Mouse (Mus musculus): Measurements from ENCODE around the gene Hacd2. TPM values are rescaled to one million over a fixed set of nuclear protein-coding genes. Genes with fewer than 3 reads are reported as not detected.

Hacd2 gene
- polyA plus RNA-seq, 1 experiment, result 190 TPM

- DNase-seq (ENCODE audit: low spot score), result no peak
These were observed 32.4 kb downstream of the Hacd2 start for GRCm38 (mm10) chr16:35054432-35055193.

- DNase-seq (ENCODE audit: low spot score), result no peak
These were observed 32.9 kb downstream of the Hacd2 start for GRCm38 (mm10) chr16:35055194-35055506.

- no peak for DNase-seq (ENCODE audit: low spot score)
These were observed 33.6 kb downstream of the Hacd2 start for GRCm38 (mm10) chr16:35055861-35056260.

GRCm38 (mm10) chr16:35056306-35056705 is 34.1 kb downstream of the Hacd2 start:
- DNase-seq (ENCODE audit: low spot score), result no peak

- DNase-seq (ENCODE audit: low spot score), result no peak
These were observed 34.6 kb downstream of the Hacd2 start for GRCm38 (mm10) chr16:35056786-35057185.

DNA sequence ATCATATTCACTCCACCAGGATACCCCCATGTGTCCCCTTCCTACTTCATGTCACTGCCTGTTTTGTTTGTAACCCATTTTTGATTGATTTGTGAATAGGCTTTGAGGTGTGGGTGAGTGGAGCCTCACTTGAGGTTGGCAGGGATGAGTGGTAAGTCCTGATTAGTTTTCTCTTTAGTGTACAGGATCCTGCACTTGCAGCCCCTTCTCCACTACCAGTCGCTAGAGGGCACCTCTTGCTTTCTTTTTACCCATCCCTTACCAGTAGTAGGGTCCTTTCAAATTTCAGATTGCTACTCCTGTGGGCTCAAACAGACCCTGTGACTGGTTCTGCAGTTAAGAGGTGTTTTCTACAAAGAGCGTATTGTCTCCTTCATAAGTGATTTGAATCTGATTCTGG is 38.8 kb downstream of the Hacd2 start:
- no peak for DNase-seq (ENCODE audit: low spot score)

GRCm38 (mm10) chr16:35065724-35066123 is 43.5 kb downstream of the Hacd2 start:
- DNase-seq (ENCODE audit: low spot score), result no peak

- no peak for DNase-seq (ENCODE audit: low spot score)
These were observed 44.9 kb downstream of the Hacd2 start for GRCm38 (mm10) chr16:35067095-35067494.

GRCm38 (mm10) chr16:35067631-35068030 is 45.4 kb downstream of the Hacd2 start:
- no peak for DNase-seq (ENCODE audit: low spot score)

DNA sequence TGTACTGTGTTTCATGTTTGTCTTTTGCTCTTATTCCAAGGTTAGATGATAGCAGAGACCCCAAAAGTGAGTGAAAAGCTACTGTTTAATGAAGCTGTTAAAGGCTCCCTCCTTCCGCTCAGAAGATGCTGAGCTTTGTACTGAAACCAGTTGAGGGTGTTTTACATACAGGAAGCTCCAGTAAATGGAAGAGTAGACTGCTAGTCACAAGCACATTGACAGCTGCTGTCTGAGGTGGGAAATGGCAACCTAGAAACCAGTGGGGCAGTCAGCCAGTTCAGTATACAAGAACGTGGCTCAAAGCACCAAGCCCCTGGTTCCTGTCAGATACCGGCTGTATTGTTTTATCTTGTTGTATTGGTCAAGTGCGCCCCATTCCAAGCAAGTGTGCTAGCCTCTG is 46.7 kb downstream of the Hacd2 start:
- no peak for DNase-seq (ENCODE audit: low spot score)

GRCm38 (mm10) chr16:35074436-35074835 is 52.2 kb downstream of the Hacd2 start:
- no peak for DNase-seq (ENCODE audit: low spot score)

DNA sequence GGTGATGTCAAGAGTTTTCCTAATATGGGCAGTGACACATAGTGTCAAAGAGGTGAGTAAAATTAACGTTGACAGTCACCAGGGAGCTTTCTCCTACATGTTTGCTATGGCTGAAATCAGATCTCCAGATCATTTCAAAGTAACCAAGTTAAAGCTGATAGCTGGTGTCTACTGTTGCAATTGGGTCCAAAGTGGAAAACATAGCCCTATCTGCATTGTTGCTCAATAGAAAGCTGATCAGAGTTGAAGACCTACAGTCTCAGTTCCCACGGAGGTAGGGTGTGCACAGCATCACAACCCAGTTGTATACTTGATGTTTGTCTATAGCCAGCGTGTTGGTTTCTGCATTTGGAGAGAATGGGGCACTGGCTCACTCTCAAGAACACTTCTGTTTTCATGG is 53.4 kb downstream of the Hacd2 start:
- DNase-seq (ENCODE audit: low spot score), result no peak

DNA sequence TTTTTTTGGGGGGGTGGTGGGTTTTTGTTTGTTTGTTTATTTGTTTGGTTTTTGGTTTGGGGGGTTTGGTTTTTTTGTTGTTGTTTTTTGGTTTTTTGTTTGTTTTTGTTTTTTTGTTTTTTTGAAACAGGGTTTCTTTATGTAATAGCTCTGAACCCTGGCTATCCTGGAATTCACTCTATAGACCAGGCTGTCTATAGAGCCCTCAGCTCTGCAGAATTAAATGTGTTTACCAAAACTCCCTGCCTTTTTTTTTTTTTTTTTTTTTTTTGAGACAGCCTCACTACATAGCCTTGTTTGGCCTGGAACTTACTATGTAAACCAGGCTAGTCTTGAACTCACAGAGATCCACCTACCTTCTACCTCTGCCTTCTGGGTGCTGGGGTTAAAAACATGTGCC is 71.3 kb downstream of the Hacd2 start:
- no peak for DNase-seq (ENCODE audit: low spot score)

DNA sequence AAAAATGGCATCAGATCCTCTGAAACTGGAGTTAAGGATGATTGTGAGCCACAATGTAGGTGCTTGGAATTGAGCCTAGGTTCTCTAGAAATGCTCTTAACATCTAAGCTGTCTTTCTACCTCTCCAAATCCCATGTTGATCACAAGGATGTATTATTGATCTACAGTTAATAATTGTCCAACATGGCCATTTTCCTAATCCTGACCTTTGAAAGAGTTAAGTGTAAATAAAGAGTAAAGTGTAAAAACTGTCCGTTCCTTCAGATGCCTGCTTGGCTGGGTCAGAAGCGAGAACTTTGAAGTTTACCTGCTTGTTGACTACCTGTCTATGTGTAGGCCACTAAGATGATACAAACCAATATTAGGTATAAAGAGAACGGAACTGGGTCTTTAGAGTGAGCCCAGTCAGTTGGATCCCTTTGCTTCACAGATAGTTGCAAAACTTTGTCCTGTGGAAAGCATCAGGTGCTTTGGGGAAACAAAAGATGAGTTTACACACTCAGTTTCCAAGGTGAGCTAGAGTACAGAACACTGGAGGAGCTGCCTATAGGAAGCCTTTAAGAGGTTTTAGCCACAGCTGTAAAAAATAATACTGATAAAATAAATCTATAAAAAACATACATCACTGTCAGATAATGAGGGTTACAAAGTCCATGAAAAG is 75.8 kb downstream of the Hacd2 start:
- DNase-seq (ENCODE audit: low spot score), result no peak

DNA sequence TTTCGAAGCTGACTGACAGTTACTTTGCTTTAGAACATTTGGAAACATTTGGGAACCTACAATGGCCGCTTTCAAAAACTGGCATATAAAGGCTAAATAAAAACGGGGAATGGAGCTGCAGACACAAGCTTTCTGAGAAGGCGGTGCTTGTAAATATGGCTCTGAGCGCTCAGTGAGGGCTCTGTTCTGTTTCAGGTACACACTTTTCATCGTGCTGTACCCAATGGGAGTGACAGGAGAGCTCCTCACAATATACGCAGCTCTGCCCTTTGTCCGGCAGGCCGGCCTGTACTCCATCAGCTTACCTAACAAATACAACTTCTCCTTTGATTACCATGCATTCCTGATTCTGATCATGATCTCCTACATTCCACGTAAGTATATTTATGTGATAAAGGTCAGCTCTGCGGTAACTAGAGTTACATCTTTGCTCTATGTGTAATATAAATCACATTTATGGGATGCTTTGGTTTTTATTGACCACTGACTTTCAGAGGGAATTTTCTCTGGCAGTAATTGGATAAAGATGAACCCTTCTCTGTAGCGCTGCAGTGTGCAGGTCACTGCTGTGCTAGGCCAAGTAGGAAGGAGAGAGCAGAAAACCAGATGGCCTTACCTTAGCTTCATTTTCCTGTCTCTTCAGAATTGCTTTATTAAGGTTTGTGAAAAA is 79.7 kb downstream of the Hacd2 start:
- DNase-seq (ENCODE audit: low spot score), result no peak

- DNase-seq (ENCODE audit: low spot score), result no peak
These were observed 80.8 kb downstream of the Hacd2 start for GRCm38 (mm10) chr16:35102866-35103620.

DNA sequence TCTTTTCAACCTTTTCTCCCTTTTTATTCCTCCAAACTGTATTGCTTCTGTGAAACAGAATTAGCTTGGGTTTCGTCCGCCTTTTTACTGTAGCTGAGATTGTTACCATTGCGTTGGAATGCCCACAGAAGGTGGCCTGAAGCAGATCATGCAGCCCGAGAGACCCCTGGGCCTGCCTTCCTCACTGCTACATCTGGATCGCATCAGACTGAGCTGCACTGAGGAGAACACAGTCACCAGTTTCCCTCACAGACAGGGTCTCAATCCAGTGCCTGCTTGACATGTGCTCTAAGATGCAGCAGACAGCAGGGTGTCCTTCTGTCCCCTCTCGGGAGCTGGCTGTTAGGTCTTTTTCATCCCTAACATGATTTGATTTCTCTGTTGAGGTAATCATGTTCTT is 85.8 kb downstream of the Hacd2 start:
- no peak for DNase-seq (ENCODE audit: low spot score)

- DNase-seq (ENCODE audit: low spot score), result no peak
These were observed 86.9 kb downstream of the Hacd2 start for GRCm38 (mm10) chr16:35109156-35109555.

- no peak for DNase-seq (ENCODE audit: low spot score)
These were observed 87.5 kb downstream of the Hacd2 start for GRCm38 (mm10) chr16:35109656-35110291.

DNA sequence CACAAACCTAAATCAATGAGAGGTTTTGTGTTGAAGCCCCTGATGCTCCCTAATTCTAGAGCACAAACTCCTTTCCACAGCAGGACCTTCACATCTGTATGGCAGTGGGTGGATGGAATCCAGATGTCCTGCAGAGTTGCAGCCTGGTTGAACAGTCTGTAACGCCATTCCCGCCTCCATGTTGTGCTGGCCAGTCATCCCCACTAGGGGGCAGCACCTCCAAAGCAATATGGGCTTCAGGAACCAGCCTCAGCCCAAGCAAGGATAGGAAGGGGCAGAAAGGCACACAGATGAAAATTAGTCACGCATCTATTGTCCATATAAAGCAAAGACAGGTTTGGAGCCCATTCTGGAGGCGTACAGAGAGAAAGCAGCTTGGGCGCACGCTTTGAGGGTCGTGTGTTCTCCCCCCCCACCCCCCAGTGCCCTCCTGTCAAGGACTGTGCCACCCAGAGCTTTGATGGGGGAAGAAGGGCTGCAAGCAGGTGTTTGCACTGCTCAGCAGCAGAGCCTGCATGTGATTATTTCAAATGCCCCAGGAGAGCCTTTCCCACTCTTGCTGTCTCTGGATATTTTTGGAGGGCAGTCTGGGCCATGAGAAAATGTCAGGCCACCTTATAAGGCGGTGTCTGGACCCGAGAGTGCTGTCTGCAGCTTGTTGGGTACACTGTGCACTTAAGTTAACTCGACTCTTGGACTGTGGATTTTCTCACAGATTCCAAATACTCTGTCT is 88.3 kb downstream of the Hacd2 start:
- DNase-seq (ENCODE audit: low spot score), result peak; percentile 71

DNA sequence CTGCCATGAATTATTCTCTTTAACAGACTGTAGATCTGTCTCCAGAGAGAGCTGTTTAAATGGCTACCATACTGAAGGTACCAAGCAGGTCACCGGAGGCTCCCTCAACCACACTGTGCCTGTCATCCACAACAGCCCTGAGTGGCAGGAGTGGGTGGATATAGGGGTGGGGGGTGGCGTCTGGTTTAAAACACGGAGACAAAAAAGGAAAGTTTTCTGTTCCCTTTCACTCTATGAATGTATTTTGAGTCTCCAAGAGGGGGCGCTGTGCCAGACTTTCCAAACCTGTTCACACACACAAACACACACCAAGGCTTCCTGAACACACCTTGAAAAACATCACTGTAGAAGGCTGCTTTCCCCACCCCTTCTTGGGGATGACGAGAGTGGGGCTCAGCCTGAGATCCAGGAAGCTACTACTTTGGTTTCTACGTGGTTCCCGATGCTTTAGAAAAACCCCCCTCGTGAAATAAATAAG is 89.0 kb downstream of the Hacd2 start:
- DNase-seq (ENCODE audit: low spot score), result no peak
